Mouse (Mus musculus): ENCODE results near the gene Plppr4.

- TF ChIP-seq CTCF (IDR thresholded peaks at IDR 0.05; ENCODE audit: low read depth, low read length): no peak
- TF ChIP-seq TAL1 (conservative IDR thresholded peaks at IDR 0.05; ENCODE audit: low read depth, low read length): no peak
- TF ChIP-seq GATA1 (IDR thresholded peaks at IDR 0.05; ENCODE audit: borderline replicate concordance, low read length): no peak
Observed at GRCm38 (mm10) chr3:117308895-117309579, 51.6 kb downstream of the Plppr4 start.
